In the genomic region with DNA sequence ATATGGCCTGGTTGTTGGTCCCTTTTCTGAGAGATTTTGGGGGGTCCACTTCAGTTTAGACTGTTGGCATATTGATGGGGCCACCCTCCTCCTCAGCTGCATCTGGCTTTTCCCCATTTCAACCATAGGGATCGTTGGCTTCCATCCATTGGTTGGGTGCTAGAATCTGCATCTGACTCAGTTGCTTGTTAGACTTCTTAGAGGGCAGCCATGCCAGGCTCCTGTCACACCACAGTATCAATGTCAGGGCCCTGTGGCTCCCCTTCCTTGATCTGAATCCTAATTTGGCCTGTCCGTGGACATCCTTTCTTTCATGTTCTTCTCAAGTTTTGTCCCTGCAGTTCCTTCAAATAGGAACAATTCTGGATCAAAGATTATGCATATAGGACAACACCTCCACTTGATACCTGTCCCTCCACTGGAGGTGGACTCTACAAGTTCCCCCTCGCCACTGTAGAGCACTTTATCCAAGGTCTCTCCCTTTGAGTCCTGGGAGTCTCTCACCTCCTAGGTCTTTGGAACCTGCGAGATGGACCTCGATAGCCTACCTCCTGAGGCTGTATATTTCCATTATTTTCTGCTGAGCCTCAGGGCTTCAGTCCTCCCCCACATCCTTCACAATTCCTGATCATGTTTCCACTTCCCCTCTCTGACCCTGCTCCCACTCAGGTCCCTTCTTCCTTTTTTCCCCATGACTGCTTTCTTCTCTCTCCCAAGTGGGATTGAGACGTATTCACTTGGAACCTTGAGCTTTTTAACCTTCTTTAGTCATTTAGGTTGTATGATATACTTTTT, we compare ENCODE assay signal across 17 mouse cellular contexts. TPM values are rescaled to one million over a fixed set of nuclear protein-coding genes. Genes with fewer than 3 reads are reported as not detected.
"Had no signal": no experiment of that assay in that cellular context is flagged by ENCODE, and none has a peak within 500 bp of the region (broad histone marks: within the 10 kb centered on the region; RNA-seq: fewer than 3 reads in every experiment).

No protein-coding gene starts in this region.

- H3K9ac ChIP-seq: kidney, embryonic 15.5 days; liver, embryonic 14.5 days had no signal

- H3K27ac ChIP-seq: kidney, embryonic 15.5 days; liver, embryonic 14.5 days had no signal

- H3K4me2 ChIP-seq: kidney, embryonic 15.5 days had no signal

- ATAC-seq: intestine, embryonic 16.5 days; midbrain, embryonic 16.5 days had no signal

- H3K27me3 ChIP-seq: kidney, embryonic 15.5 days; megakaryocyte, embryonic 14.5 days had no signal

- H3K4me1 ChIP-seq: kidney, embryonic 15.5 days; megakaryocyte, embryonic 14.5 days had no signal

- H3K4me3 ChIP-seq: kidney, embryonic 15.5 days; megakaryocyte, embryonic 14.5 days had no signal

- DNase-seq: kidney, adult 2 months; kidney, postnatal 14 days; left cerebral cortex, postnatal 4 days; lung, adult 18-20 months; lung, postnatal 4 days; right cerebral cortex, adult 18-20 months; right cerebral cortex, postnatal 25 days; thymus, postnatal 36 days had no signal

- H3K36me3 ChIP-seq: kidney, embryonic 15.5 days had no signal

RNA-seq across cellular contexts. Expression of gene Zfp985, which starts 12.5 kb away (rescaled TPM):
- total RNA-seq: layer of hippocampus, postnatal 14 days; left cerebral cortex, adult 18-20 months; left cerebral cortex, postnatal 4 days had no signal
- polyA plus RNA-seq: kidney, adult 2 months; large intestine, adult 2 months; small intestine, adult 2 months had no signal

RNA-seq across cellular contexts. Expression of gene Gm16503, which starts 25.6 kb away (rescaled TPM):
- polyA plus RNA-seq: large intestine, adult 2 months; small intestine, adult 2 months had no signal
